Mouse (Mus musculus) liver (tissue): Measurements from ENCODE around the gene Ttc39a.
A peak's percentile ranks its signal among the peaks of the same experiment; 100 is the strongest.

Experiments used
- DNase-seq: peaks from one replicate; pipeline ENCODE4 v3.0.0-alpha.2; 2020; ENCODE audit warnings: mixed read lengths

Ttc39a gene

GRCm38 (mm10) chr4:109467687-109468086 is 61.3 kb downstream of the Ttc39a start:
- peak; percentile 36 for DNase-seq

- no peak for DNase-seq
These were observed 65.2 kb downstream of the Ttc39a start for GRCm38 (mm10) chr4:109471606-109472005.

GRCm38 (mm10) chr4:109472566-109472965 is 66.1 kb downstream of the Ttc39a start:
- DNase-seq, result no peak

GRCm38 (mm10) chr4:109475078-109475477 is 68.7 kb downstream of the Ttc39a start:
- DNase-seq, result no peak

GRCm38 (mm10) chr4:109475577-109476553 is 69.4 kb downstream of the Ttc39a start:
- peak; percentile 80 for DNase-seq

- peak; percentile 93 for DNase-seq
These were observed 70.2 kb downstream of the Ttc39a start for GRCm38 (mm10) chr4:109476554-109477014.

- no peak for DNase-seq
These were observed 71.0 kb downstream of the Ttc39a start for GRCm38 (mm10) chr4:109477454-109477853.

GRCm38 (mm10) chr4:109481424-109481823 is 75.0 kb downstream of the Ttc39a start:
- DNase-seq, result no peak

GRCm38 (mm10) chr4:109482701-109483100 is 76.3 kb downstream of the Ttc39a start:
- no peak for DNase-seq

GRCm38 (mm10) chr4:109484621-109485020 is 78.2 kb downstream of the Ttc39a start, which contains the start of gene Rnf11:
Gene Rnf11, minus strand, starts transcription at chr4:109484728.
- DNase-seq, result no peak

GRCm38 (mm10) chr4:109488812-109489211 is 82.4 kb downstream of the Ttc39a start:
- no peak for DNase-seq

- DNase-seq, result no peak
These were observed 87.2 kb downstream of the Ttc39a start for GRCm38 (mm10) chr4:109493581-109493980.
